Mouse (Mus musculus) erythroblast, embryonic 14.5 days (primary cell): Measurements from ENCODE around the gene Bbs12.

ENCODE experiments used
- GATA1 ChIP-seq: IDR thresholded peaks from 2 replicates; pipeline ENCODE4 v1.6.1; 2012; ENCODE audit warnings: low read length, inconsistent platforms, mixed read lengths
- TAL1 ChIP-seq: IDR thresholded peaks from 3 replicates; pipeline ENCODE4 v1.6.1; 2012; ENCODE audit warnings: low read length, inconsistent platforms, mixed read lengths

GRCm38 (mm10) chr3:37283234-37283633 is 29.1 kb upstream of the Bbs12 start:
- TF ChIP-seq TAL1, result no peak
- TF ChIP-seq GATA1, result no peak
